Mouse (Mus musculus): Measurements from ENCODE around the gene Serpinb1c.

- TF ChIP-seq CTCF (IDR thresholded peaks at IDR 0.05; ENCODE audit: low read depth, low read length) (peak; percentile 68), TAL1 (conservative IDR thresholded peaks at IDR 0.05; ENCODE audit: low read depth, low read length) (no peak), GATA1 (IDR thresholded peaks at IDR 0.05; ENCODE audit: borderline replicate concordance, low read length) (no peak), POLR2AphosphoS5 (IDR thresholded peaks at IDR 0.05; ENCODE audit: insufficient replicate concordance, low read depth, low read length) (no peak)
These were observed 31.5 kb downstream of the Serpinb1c start for GRCm38 (mm10) chr13:32866484-32866883.
